Mouse (Mus musculus) lung, adult 2 months (tissue): ENCODE results near the gene Grm8.

Experiments
- CTCF ChIP-seq: fragments of 200-500 bp; IDR thresholded peaks from 2 replicates; pipeline ENCODE4 v1.5.1; 2011; ENCODE audit warnings: mild to moderate bottlenecking, low read length, control low read depth; ENCODE audit not compliant: insufficient read depth
- POLR2A ChIP-seq: fragments of 200-500 bp; IDR thresholded peaks from 2 replicates; pipeline ENCODE4 v1.6.1; 2011; ENCODE audit warnings: low read depth, mild to moderate bottlenecking, control low read depth, low read length, borderline replicate concordance; ENCODE audit errors: extremely low read depth

- TF ChIP-seq POLR2A (no peak), CTCF (no peak)
Observed at GRCm38 (mm10) chr6:27902224-27902623, 232.8 kb downstream of the Grm8 start.
